Mouse (Mus musculus): ENCODE measurements around the gene Grb10.

The Grb10 gene

GRCm38 (mm10) chr11:11968830-11969229, 69.7 kb downstream of the Grb10 start:
- DNase-seq (ENCODE audit: low spot score in 2 of 2), result no peak

GRCm38 (mm10) chr11:11967519-11967918, 71.0 kb downstream of the Grb10 start:
- no peak for DNase-seq (ENCODE audit: low spot score in 2 of 2)

- DNase-seq (ENCODE audit: low spot score in 2 of 2), result no peak
Measured at GRCm38 (mm10) chr11:11966220-11966619, 72.3 kb downstream of the Grb10 start.

- DNase-seq (ENCODE audit: low spot score in 2 of 2), result no peak
Measured at GRCm38 (mm10) chr11:11965501-11966125, 72.9 kb downstream of the Grb10 start.

GRCm38 (mm10) chr11:11964729-11965128, 73.8 kb downstream of the Grb10 start:
- no peak for DNase-seq (ENCODE audit: low spot score in 2 of 2)

GRCm38 (mm10) chr11:11963587-11963986, 74.9 kb downstream of the Grb10 start:
- DNase-seq (ENCODE audit: low spot score in 2 of 2), result no peak

GRCm38 (mm10) chr11:11963065-11963464, 75.4 kb downstream of the Grb10 start:
- DNase-seq (ENCODE audit: low spot score in 2 of 2), result no peak

GRCm38 (mm10) chr11:11962629-11962954, 75.9 kb downstream of the Grb10 start:
- no peak for DNase-seq (ENCODE audit: low spot score in 2 of 2)

GRCm38 (mm10) chr11:11961917-11962628, 76.4 kb downstream of the Grb10 start:
- no peak for DNase-seq (ENCODE audit: low spot score in 2 of 2)

- no peak for DNase-seq (ENCODE audit: low spot score in 2 of 2)
Measured at GRCm38 (mm10) chr11:11960858-11961257, 77.6 kb downstream of the Grb10 start.

GRCm38 (mm10) chr11:11960227-11960626, 78.3 kb downstream of the Grb10 start:
- DNase-seq (ENCODE audit: low spot score in 2 of 2), result no peak

GRCm38 (mm10) chr11:11958479-11958878, 80.0 kb downstream of the Grb10 start:
- DNase-seq (ENCODE audit: low spot score in 2 of 2), result no peak

- no peak for DNase-seq (ENCODE audit: low spot score in 2 of 2)
Measured at GRCm38 (mm10) chr11:11958061-11958361, 80.5 kb downstream of the Grb10 start.

GRCm38 (mm10) chr11:11957211-11958060, 81.0 kb downstream of the Grb10 start:
- DNase-seq (ENCODE audit: low spot score in 2 of 2), result no peak

GRCm38 (mm10) chr11:11955783-11956182, 82.7 kb downstream of the Grb10 start:
- DNase-seq (ENCODE audit: low spot score in 2 of 2), result no peak

GRCm38 (mm10) chr11:11954606-11955005, 83.9 kb downstream of the Grb10 start:
- no peak for DNase-seq (ENCODE audit: low spot score in 2 of 2)

GRCm38 (mm10) chr11:11954115-11954438, 84.4 kb downstream of the Grb10 start:
- no peak for DNase-seq (ENCODE audit: low spot score in 2 of 2)

GRCm38 (mm10) chr11:11953364-11954114, 84.9 kb downstream of the Grb10 start:
- no peak for DNase-seq (ENCODE audit: low spot score in 2 of 2)

- DNase-seq (ENCODE audit: low spot score in 2 of 2), result no peak
Measured at GRCm38 (mm10) chr11:11952569-11952968, 85.9 kb downstream of the Grb10 start.

GRCm38 (mm10) chr11:11948988-11949365, 89.5 kb downstream of the Grb10 start:
- no peak for DNase-seq (ENCODE audit: low spot score in 2 of 2)

- no peak for DNase-seq (ENCODE audit: low spot score in 2 of 2)
Measured at GRCm38 (mm10) chr11:11948321-11948987, 90.0 kb downstream of the Grb10 start.

- DNase-seq (ENCODE audit: low spot score in 2 of 2), result no peak
Measured at GRCm38 (mm10) chr11:11947857-11948256, 90.6 kb downstream of the Grb10 start.
